Mouse (Mus musculus) T-helper 1 cell (primary cell): ENCODE measurements at regions not wholly inside any gene's neighbourhood (a gene's known extent, or its start where the extent isn't known, plus 50 kb on each side); places are given as distances from the start of the nearest gene placed in this dataset.
"Not testable (repeated sequence)": the region's sequence is repeated elsewhere in the genome, so short reads cannot be mapped to it uniquely, and the experiment has no call there.

ENCODE experiments used
- in situ Hi-C: fragments of 300-600 bp; cut with MboI, MseI; formaldehyde crosslinking; loops from one replicate; pipeline ENCODE4 v1.15.1; 2025; ENCODE audit warnings: high pct_unique_total_duplicates

DNA sequence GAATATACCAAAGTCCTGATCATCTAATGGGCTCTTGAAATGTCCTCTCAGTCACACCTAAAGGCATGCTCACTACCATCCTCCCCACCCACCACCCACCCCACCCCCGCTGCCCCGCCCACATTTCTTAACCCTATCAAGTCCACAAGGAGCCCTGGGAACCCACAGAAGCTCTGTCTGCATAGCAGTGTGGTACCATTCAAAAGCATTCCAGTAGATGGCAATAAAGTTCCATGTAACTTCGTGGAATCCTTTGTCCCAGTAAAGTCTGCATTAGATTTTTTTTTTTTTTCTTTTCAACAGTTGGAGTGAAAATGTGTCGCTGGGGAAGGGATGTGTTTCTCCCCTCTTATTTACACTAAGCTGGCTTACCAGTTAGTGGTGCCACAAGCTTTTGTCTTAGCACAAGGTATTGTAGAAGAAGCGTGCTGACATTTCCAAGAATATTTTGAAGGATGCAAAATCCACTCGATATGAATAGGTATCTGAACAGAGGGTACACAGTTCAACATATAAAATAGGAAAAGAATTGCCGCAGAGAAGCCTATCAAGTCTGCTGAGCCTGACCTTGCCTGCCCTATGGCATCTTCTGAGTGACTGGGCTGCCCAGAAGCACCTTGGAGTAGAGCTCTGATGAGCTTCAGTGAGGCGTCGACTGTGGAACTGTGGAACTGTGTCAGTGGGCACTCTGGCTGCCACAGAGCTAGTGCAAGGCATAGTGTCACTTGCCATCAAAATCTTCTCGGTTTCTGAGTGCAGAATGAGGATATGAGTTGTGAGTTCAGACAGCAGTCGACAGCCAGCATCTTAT, 199.0 kb downstream of the Zfp619 start:
- in situ Hi-C loops: loop anchor here (25.0 kb wide), 1 partner anchor 604 kb away; no protein-coding TSS in a partner anchor

DNA sequence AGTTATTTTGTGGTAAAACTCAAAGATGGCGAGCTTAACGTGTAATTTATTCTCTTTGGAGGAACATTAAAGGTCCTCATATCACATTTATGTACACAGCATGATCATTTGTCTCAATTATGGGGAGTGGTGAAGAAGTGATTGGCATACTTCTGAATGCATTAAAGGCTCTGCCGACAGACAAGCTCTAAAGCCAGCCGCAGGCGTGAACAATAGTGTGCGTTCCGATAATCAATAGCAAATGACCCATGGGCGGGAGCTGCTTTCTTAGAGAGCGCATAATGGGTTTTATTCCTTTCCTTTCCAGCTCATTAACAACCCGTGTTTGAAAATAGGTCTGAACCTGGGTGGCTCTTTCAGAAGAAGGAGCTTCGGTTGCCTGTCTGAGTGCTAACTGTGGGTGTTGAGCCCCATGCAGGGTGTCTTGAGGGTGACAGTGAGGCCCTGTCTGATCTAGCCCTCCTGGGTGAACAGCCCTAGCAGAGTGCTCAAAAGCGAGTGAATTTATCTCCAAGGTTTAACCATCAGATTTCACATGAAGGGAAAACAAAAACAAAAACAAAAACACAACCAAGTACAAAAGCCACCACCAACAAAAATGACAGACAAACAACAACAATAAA, 210.5 kb downstream of the Zfp619 start:
- in situ Hi-C loops: no loop called here

DNA sequence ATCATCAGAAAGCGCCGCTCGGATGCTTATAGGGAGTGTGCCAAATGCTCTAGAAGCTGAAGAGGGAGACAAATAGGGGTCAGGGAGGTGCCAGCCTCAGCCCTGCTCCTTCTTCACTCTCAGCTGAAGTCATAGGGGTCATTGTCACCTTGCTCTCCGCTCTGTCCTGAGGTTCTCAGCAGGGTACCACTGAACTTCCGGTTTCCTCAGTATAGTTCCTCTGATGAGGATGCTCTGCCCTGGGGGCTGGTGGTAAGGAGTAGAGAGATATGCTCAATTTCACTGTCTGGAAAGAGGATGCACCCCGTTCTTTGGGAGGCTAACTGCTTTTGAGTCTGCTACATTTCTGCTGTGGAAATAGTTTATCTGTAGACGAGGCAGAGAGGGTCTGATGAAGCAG, 211.4 kb downstream of the Zfp619 start:
- in situ Hi-C loops: no loop called here

DNA sequence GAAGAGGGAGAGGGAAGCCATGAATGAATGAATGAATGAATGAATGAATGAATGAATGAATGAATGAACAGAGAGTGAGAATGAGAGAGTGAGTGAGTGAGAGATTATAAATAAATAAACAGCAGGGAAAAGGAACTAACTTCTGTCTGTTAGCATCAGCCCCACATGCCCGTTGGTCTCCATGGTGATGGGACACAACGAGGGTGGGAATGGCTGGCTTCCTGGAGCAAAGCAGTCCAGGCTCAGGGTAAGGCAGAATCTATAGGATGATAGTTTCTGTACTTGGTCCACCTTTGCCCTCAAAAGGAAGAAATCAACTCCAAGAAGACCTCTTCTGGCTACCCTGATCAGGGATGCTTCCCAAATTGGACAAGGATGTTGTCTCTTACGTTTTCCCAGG, 212.2 kb downstream of the Zfp619 start:
- in situ Hi-C loops: no loop called here

DNA sequence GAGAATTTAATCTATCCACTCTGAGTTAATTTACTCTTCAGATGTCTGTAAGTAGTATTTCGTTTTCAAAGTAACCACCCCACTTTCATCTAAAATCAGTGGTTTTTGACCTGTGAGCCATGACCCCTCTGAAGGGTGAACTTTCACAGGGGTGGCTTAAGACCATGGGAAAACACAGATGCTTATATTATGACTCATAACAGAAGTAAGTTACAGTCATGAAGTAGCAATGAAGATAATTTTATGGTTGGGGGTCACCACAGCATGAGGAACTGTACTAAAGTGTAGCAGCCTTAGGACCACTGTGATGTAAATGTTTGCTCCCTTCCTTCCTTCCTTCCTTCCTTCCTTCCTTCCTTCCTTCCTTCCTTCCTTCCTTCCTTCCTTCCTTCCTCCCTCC, 215.2 kb downstream of the Zfp619 start:
- in situ Hi-C loops: no loop called here

DNA sequence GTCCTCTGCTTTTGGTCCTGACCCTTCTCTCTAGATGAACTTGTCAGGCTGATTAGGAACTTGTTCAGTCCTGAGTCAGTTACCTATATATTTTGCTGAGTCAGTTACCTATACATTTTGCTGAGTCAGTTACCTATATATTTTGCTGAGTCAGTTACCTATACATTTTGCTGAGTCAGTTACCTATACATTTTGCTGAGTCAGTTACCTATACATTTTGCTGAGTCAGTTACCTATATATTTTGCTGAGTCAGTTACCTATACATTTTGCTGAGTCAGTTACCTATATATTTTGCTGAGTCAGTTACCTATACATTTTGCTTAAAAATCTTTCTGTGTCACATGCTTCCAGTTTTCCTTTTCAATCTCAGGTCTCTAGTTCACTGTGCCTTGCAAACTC, 230.8 kb downstream of the Zfp619 start:
- in situ Hi-C loops: not testable (repeated sequence)

DNA sequence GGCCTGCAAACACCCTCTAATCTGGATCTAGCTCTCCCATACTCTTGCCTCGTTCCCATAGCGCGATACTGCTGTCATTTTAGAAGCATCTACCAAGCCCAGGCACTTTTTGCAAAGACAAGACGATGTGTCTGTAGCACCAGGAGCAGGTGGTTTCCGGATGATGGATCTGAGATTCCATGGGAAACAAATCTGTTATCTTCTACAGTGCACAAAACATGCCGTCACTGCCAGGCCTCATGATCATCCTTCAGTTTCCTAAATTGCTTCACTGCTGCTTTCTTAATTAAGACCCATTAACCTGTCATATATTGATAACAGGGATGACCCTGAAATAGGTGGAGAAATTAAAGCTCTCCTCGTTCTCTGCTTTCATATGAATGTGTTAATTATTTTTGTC, 232.9 kb downstream of the Zfp619 start:
- in situ Hi-C loops: no loop called here

DNA sequence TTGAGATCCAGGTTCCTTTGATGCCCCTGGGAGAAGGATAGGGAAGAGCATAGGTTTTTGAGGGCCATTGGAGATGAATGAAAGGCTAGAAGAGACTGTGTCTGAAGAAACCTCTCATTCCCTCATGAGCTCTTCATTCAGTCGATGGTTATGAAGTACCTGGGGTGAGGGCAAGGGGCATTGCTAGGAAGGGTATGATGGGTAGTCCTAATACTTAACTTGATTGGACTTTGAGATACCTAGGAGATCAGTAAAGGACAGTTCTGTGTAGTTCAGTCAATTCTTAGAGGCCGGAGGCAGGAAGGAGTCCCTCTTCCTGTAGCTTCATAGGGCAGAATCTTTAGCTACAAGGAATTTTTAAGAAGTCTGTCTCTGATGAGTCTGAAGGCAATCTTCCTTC, 246.8 kb downstream of the Zfp619 start:
- in situ Hi-C loops: no loop called here

DNA sequence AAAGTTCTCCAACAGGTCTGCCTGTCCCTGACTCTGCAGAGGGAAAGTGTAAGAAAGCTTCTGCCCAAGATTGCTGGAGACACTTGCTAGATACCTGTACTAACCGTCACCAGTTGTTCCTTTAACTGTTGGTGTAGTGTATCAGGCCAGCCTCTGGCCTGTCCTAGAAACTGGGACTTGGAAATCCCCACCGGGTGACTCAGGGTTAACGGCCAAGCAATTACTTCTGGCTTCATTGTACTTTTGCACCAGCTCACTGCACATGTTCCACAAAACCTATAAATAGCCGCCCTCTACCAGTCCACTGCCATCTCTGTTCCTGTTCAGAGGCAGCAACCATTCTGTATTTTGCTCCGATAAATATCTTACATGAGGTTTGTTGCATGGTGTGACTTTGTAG, 247.5 kb downstream of the Zfp619 start:
- in situ Hi-C loops: no loop called here

DNA sequence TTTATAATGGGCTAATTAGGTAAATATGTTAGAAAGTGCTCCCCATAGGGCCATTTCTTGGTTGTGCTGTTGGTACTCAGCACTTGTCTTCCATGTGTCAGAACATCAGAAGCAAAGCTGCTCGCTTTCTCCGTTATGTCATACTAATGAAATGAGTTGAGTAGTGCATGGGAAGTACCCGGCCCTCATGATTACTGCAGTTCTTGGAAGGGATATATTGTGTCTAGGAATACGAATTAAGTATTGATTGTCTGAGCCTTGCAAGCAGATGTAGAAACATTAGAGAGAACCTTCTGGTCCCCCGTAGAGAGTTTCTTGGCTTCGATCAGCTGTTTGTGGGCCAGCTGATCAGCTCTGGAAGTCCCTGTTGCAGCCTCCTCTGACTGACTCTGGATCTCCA, 255.7 kb downstream of the Zfp619 start:
- in situ Hi-C loops: no loop called here

DNA sequence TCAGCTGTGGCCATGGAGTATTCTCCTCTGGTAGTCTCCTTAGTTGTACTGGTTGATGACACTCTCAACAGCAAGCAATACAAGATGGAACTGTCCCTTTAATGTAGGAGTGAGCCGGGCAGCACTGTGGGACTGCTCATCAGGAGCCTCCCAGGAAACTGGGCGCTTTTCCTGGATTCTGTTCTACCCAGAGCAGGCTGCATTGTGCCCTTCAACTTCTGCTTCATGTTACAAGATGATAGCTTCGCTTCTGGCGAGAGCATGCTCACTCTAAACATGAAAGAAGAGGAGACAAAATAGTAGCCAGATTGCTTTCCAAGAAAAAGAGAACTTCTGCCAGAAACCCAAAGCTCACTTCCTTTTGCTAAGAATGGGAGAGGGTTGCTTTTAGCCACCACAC, 271.8 kb downstream of the Zfp619 start:
- in situ Hi-C loops: no loop called here

DNA sequence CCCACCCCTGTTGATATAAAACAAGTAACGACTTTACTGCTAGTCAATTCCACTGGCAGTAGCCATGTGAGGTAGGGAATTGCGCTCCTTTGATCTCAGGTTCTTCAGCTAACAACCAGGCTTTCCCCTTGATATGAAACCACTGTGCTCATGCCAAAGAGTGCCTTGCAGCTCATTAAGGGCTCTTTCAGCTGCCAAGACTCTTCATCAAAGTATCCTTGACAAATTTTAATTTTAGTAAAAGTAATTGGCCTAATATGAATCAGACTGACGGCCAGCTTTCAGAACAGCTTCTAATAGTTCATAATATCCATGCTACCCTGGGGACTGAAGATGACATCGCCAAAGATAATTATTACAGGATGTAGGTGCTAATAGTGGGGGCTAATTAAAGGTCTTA, 272.3 kb downstream of the Zfp619 start:
- in situ Hi-C loops: no loop called here

DNA sequence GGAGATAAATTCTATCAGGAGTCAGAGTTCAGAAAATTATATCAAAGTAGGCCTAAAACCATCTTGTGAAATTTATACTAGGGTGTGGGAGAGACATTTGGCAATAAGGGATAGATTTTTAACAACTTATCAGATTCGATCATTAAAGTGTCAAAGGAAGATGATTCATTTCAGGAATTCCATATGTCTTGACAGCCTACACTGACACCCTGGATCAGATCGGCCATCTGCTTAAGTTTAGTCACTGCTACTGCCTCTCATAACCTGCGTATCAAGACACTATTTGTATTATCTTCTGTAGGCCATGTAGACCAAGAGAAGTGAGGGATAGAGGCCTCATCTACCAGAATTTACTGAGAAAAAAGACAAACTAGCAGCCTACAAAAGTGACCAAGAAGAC, 277.2 kb downstream of the Zfp619 start:
- in situ Hi-C loops: no loop called here

DNA sequence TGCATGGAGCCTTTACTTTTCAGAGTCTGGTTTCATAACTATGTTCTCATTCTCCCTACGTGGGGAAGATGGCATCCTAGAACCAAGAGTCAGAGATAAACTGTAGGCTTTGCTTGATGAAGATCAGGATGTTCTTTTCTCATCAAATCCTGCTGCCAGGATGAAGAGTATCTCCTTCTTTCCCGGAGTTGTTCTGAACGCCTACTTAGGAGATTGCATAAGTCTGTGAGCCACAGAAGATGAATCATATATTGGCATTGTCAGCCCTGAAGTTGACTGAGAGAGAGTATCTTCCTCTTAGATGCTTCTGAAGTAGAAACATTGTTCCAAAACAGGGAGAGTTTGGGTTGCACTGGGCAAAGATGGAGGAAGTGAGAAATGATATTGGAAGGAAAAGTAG, 286.7 kb downstream of the Zfp619 start:
- in situ Hi-C loops: no loop called here

DNA sequence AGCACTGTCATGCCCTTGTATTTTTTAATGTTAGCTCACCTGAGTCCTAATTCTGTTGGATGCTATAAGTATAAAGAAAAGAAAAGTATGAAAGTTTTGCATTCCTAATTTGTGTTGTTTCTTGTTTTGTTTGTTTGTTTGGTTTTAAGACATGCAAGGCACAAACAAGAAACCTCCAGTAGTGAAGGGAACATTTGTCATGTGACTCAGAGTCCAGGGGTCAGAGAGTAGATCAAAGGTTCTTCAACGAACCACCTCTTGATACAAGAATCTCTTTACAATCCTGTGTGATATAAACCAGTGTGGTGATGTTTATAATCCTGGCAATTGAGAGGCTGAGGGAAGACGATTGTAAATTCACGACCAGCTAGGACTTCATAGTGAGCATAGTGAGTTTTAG, 300.5 kb downstream of the Zfp619 start:
- in situ Hi-C loops: no loop called here

DNA sequence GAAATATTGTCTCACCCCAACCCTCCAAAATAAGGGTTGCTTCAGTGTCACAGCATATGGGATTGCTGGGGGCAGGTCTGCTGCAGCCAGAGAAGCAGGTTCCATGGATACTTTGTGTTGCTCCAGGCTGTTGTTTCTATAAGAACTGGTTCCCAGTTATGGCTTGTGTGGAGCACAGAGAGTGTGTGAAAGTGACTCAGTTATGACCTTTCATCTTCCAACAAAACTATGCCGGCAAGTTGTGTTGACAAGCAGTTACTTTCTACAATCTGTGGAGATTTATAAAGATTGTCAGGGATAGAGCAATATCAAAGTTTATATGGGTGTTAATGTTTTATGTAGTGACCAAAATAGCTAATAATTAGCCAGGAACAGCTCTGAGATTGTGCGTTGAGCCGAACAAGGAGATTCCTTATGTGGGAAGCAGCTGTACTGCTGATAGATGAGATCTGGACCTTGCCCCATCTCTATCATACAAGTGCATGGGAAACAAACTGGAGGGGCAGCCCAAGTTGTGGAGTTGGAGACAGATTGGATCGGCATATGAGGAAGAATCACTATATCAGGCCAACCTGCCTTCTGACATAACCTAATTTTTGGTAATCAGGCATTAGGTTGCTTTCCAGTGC, 305.1 kb downstream of the Zfp619 start:
- in situ Hi-C loops: no loop called here

DNA sequence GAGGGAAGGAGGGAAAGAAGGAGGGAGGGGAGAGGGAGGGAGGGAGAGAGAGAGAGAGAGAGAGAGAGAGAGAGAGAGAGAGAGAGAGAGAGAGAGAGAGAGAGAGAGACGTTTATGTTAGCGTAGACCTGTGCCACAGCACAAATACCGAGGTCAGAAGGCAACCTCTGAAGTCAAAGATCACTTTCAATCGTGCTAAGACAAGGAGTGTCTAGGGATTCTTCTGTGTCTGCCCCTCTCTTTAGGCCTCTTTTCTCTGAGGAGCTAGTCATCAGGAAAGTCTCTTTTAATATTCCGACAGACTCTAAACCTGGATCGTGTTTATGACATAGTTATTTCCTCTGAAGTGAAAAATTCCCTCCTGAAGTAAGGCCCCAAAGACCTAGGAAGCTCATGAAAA, 310.8 kb downstream of the Zfp619 start:
- in situ Hi-C loops: no loop called here

DNA sequence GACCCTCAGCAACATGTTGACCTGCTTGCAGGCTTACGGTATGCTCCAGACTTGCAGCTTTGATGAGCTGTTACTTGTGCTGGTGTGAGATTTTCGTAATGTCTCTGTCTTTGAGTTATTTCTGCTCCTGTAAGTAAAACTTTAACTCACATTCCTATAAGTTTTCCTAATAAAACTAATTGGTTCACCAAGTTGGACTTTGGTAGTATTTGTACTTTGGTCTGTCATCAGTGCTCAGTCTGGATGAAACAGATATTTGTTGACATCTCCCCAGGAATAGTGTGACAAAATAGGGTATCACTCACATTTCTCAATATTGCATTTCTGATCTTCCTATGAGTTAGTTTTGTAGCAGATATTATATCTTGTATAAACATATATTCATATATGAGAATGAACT, 313.3 kb downstream of the Zfp619 start:
- in situ Hi-C loops: loop anchor here (5.0 kb wide), 1 partner anchor 434 kb away; no protein-coding TSS in a partner anchor

DNA sequence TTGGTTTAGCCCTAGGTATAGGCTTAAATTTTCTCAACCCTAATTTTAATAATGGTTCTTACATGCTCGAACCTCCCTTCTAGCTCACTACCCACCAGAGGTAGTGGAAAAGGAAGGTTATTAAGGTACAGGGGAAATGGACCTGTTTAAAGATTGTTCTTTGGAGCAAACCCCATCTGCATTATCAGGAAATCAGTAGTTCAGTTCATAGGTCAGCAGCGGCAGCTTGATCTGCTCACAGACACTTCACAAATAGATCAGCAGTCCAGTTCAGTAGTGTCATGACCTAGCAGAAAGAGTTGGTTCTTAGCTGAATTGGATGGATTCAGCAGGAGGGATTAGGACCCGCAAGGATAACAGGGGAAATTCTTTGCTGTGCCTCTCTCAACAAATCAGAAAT, 324.4 kb downstream of the Zfp619 start:
- in situ Hi-C loops: no loop called here

DNA sequence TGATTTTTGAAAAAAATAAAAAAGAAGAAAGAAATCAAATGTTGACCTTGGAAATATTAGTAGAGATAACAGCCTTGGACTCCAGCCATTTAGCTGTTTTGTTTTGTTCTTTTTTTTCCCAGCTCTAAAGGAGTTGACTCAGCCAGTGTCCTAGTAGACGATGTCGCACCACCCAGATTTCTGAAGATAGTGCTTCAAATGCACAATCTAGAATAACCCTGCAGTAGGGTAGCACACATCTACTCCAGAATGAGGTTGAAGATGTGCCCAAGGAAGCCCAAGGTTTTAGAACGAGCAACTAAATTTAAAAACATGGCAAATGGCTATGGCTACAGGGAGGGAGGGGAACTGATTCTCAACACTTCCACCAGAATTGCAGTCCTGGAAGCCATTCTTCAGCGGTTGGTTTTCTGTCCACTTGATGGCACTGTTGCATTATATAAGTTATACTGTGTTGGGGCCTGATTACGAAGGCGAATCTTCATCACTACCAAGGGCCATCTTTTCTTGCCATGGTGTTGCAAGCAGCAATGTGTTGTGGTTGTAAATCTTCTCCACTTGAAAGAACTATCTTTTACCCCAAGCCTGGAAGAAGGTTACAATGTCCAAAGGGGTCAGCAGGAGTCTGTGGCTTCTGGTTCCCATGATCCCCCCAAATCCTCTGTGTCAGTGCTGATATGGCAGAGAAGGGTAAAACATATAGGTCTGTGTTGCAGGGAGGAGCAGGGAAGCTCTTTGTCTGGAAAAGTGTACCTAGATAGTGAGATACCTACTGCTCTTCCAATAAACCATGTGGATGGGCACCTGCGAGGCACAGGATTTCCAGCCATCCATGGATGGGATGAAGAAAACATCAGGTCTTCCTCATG, 330.6 kb downstream of the Zfp619 start:
- in situ Hi-C loops: no loop called here

DNA sequence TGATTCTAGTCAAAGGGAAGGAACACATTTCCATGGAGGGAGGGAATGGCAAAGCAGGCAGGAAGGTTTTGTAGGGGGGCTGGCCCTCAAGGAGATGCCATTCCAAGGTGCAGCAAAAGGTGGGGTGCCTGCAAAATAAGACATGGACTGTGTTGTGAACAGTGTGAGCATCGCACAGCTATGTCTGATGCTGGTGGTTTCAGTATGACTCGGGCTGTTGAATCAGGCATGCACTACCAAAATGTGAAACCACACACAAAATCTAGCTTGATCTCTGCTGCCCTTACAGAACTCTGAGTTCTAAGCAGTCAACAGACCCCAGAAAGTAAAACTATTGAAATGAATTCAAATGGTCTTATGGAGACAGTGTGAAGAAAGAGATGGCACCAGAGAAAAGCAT, 339.7 kb downstream of the Zfp619 start:
- in situ Hi-C loops: no loop called here

DNA sequence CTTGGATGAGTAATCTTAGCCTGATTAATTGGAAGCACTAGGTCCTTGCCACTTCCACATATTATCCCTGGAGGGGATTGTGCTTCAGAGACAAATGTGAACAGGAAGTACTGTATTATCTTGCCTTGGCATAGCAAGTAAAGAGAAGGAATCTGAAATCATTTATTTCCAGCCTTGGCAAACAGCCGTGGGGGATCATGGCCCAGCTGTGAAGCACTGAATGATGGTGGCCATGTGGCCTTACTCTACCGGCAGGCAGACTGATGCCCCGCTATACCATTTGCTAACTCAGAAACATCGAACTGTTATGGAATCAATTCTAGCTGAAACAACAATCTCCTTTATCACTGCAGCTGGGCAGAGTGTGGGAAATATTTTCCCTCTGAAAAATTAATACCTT, 345.3 kb downstream of the Zfp619 start:
- in situ Hi-C loops: no loop called here
